Mouse (Mus musculus): ENCODE measurements around the gene Ackr2. TPM values are rescaled to one million over a fixed set of nuclear protein-coding genes. Genes with fewer than 3 reads are reported as not detected.

The Ackr2 gene
- polyA plus RNA-seq, 1 experiment from 2014 or later: 0.24 TPM

- ATAC-seq (replicated peaks; ENCODE audit: low FRiP score, low TSS enrichment, low read depth): 0 out of 2 replicates have a peak, but pooled peaks have one; percentile 28
- H3K4me1 ChIP-seq (replicated peaks; ENCODE audit: control insufficient read depth, insufficient read depth, low read length): peaks cover 18% of the 10 kb centered on the region
- WGBS: 34% methylated on average over 3 of the region's 3 CpGs
- H3K9ac ChIP-seq (ENCODE audit: low read length): no peak overlapping the region
- no peak overlapping the region for H3K4me2 ChIP-seq (ENCODE audit: low read length)
- H3K4me3 ChIP-seq (ENCODE audit: low read depth, low read length): no peak overlapping the region
- H3K36me3 ChIP-seq (ENCODE audit: control insufficient read depth, insufficient read depth, low read length): no peaks in the 10 kb centered on the region
- H3K9me3 ChIP-seq (ENCODE audit: control insufficient read depth, low read length): no peaks in the 10 kb centered on the region
- H3K27ac ChIP-seq (ENCODE audit: low read depth): no peak overlapping the region
- no peaks in the 10 kb centered on the region for H3K27me3 ChIP-seq (replicated peaks; ENCODE audit: control insufficient read depth, insufficient read depth, low read length)
- no peak for DNase-seq (ENCODE audit: low spot score)
Observed at GRCm38 (mm10) chr9:121865425-121866008, 32.6 kb upstream of the Ackr2 start.

GRCm38 (mm10) chr9:121867632-121868031 lies 30.5 kb upstream of the Ackr2 start:
- Histone ChIP-seq H3K27ac (ENCODE audit: low read depth) (peak overlapping the region; percentile 29; the same call in 1 of the 2 replicates), H3K9me3 (ENCODE audit: control insufficient read depth, low read length) (no peaks in the 10 kb centered on the region), H3K4me3 (ENCODE audit: low read depth, low read length) (no peak overlapping the region), H3K27me3 (replicated peaks; ENCODE audit: control insufficient read depth, insufficient read depth, low read length) (no peaks in the 10 kb centered on the region), H3K36me3 (ENCODE audit: control insufficient read depth, insufficient read depth, low read length) (no peaks in the 10 kb centered on the region), H3K4me1 (replicated peaks; ENCODE audit: control insufficient read depth, insufficient read depth, low read length) (peaks cover 18% of the 10 kb centered on the region), H3K4me2 (ENCODE audit: low read length) (no peak overlapping the region), H3K9ac (ENCODE audit: low read length) (no peak overlapping the region)
- WGBS: 54% methylated on average over 6 of the region's 6 CpGs
- ATAC-seq (replicated peaks; ENCODE audit: low FRiP score, low TSS enrichment, low read depth): no peak
- DNase-seq (ENCODE audit: low spot score): no peak

- H3K4me2 ChIP-seq (ENCODE audit: low read length): no peak overlapping the region
- H3K27me3 ChIP-seq (replicated peaks; ENCODE audit: control insufficient read depth, insufficient read depth, low read length): no peaks in the 10 kb centered on the region
- no peak overlapping the region for H3K27ac ChIP-seq (ENCODE audit: low read depth)
- ATAC-seq (replicated peaks; ENCODE audit: low FRiP score, low TSS enrichment, low read depth) (no peak), DNase-seq (ENCODE audit: low spot score) (no peak)
- peaks cover 18% of the 10 kb centered on the region for H3K4me1 ChIP-seq (replicated peaks; ENCODE audit: control insufficient read depth, insufficient read depth, low read length)
- WGBS: 55% methylated on average over 6 of the region's 6 CpGs
- H3K9me3 ChIP-seq (ENCODE audit: control insufficient read depth, low read length): no peaks in the 10 kb centered on the region
- no peak overlapping the region for H3K9ac ChIP-seq (ENCODE audit: low read length)
- H3K4me3 ChIP-seq (ENCODE audit: low read depth, low read length): no peak overlapping the region
- H3K36me3 ChIP-seq (ENCODE audit: control insufficient read depth, insufficient read depth, low read length): no peaks in the 10 kb centered on the region
Observed at GRCm38 (mm10) chr9:121868236-121868635, 29.9 kb upstream of the Ackr2 start.

DNA sequence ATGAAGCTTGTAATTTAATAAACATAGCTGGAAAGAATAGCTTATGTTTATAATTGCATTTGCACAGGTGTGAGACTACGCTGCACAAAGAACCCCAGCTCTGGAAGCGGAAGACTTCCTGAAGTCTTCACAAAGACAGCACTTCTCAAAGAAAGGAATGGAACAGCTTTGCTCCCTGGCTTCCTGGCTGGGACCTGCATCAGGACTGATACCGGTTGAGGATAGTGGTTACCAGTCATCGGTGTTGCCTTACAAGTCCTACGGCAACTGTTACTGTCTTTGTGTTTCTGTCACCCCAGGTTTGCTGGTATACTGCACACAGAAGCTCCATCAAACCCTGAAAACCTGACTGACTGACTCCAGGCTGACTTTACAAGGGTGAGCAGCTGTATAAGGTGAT lies 28.7 kb upstream of the Ackr2 start:
- ATAC-seq (replicated peaks; ENCODE audit: low FRiP score, low TSS enrichment, low read depth) (no peak), DNase-seq (ENCODE audit: low spot score) (no peak)
- Histone ChIP-seq H3K27ac (ENCODE audit: low read depth) (no peak overlapping the region), H3K4me3 (ENCODE audit: low read depth, low read length) (no peak overlapping the region), H3K4me2 (ENCODE audit: low read length) (no peak overlapping the region), H3K4me1 (replicated peaks; ENCODE audit: control insufficient read depth, insufficient read depth, low read length) (peaks cover 17% of the 10 kb centered on the region), H3K9me3 (ENCODE audit: control insufficient read depth, low read length) (no peaks in the 10 kb centered on the region), H3K9ac (ENCODE audit: low read length) (no peak overlapping the region), H3K36me3 (ENCODE audit: control insufficient read depth, insufficient read depth, low read length) (no peaks in the 10 kb centered on the region), H3K27me3 (replicated peaks; ENCODE audit: control insufficient read depth, insufficient read depth, low read length) (no peaks in the 10 kb centered on the region)
- 75% methylated on average over 5 of the region's 5 CpGs for WGBS

GRCm38 (mm10) chr9:121869973-121870515 lies 28.1 kb upstream of the Ackr2 start:
- 0 out of 2 replicates have a peak, but pooled peaks have one; percentile 28 for ATAC-seq (replicated peaks; ENCODE audit: low FRiP score, low TSS enrichment, low read depth)
- no peak overlapping the region for H3K4me2 ChIP-seq (ENCODE audit: low read length)

DNA sequence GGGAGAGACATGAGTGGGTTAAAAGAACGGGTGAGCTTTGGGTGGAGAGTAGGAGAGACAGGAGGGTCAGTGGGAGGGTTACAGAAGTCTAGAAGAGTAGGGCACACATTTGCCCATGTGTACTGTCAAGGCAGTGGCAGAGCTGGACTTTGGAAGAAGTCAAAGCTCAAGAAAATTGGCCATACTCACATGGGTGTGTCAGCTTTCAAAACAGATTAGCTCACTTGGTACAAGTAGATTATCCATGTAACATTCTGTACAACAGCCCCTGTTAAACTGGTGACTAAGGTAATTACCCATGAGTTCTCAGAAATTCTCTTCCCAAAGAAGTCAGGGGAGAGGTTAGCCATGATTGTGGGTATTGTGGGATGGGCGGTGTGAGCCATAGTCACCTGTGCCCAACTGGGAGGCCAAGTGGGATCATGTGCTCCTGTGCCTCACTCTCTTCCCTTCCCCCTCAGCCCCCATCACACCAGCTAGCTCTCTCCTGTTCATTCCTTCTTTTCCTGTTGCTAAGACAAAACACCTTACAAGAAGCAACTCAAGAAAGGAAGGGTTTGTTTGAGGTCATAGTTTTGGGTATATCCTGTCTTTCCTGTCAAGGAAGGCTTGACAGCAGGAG lies 26.0 kb upstream of the Ackr2 start:
- no peak for ATAC-seq (replicated peaks; ENCODE audit: low FRiP score, low TSS enrichment, low read depth)
- no peak overlapping the region for H3K27ac ChIP-seq (ENCODE audit: low read depth)
- no peaks in the 10 kb centered on the region for H3K9me3 ChIP-seq (ENCODE audit: control insufficient read depth, low read length)
- H3K4me2 ChIP-seq (ENCODE audit: low read length): no peak overlapping the region
- peaks cover 8% of the 10 kb centered on the region for H3K4me1 ChIP-seq (replicated peaks; ENCODE audit: control insufficient read depth, insufficient read depth, low read length)
- no peak for DNase-seq (ENCODE audit: low spot score)
- no peak overlapping the region for H3K4me3 ChIP-seq (ENCODE audit: low read depth, low read length)
- WGBS: 86% methylated on average over 2 of the region's 2 CpGs
- no peaks in the 10 kb centered on the region for H3K36me3 ChIP-seq (ENCODE audit: control insufficient read depth, insufficient read depth, low read length)
- no peak overlapping the region for H3K9ac ChIP-seq (ENCODE audit: low read length)
- H3K27me3 ChIP-seq (replicated peaks; ENCODE audit: control insufficient read depth, insufficient read depth, low read length): no peaks in the 10 kb centered on the region

More at GRCm38 (mm10) chr9:121869973-121870515, 28.1 kb upstream of the Ackr2 start:
- Histone ChIP-seq H3K27me3 (replicated peaks; ENCODE audit: control insufficient read depth, insufficient read depth, low read length) (no peaks in the 10 kb centered on the region), H3K4me1 (replicated peaks; ENCODE audit: control insufficient read depth, insufficient read depth, low read length) (peaks cover 15% of the 10 kb centered on the region), H3K36me3 (ENCODE audit: control insufficient read depth, insufficient read depth, low read length) (no peaks in the 10 kb centered on the region), H3K9ac (ENCODE audit: low read length) (no peak overlapping the region), H3K27ac (ENCODE audit: low read depth) (no peak overlapping the region), H3K9me3 (ENCODE audit: control insufficient read depth, low read length) (no peaks in the 10 kb centered on the region), H3K4me3 (ENCODE audit: low read depth, low read length) (no peak overlapping the region)
- 43% methylated on average over 4 of the region's 4 CpGs for WGBS
- DNase-seq (ENCODE audit: low spot score): no peak

DNA sequence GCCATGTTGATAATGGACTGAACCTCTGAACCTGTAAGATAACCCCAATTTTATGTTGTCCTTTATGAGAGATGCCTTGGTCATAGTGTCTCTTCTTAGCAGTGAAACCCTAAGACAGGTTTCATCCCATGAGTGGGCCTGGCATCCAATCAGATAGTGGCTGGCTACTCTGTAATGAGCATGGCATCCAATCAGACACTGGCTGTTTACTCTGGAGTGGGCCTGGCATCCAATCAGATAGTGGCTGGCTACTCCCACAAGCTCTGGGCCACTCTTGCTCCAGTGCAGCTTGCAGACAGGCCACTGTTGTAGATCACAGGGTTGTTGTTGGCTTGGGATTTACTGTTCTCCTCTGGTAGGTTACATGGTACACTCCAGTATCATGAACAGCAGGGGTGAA lies 24.6 kb upstream of the Ackr2 start:
- Histone ChIP-seq H3K9ac (ENCODE audit: low read length) (no peak overlapping the region), H3K27ac (ENCODE audit: low read depth) (no peak overlapping the region), H3K36me3 (ENCODE audit: control insufficient read depth, insufficient read depth, low read length) (no peaks in the 10 kb centered on the region), H3K9me3 (ENCODE audit: control insufficient read depth, low read length) (no peaks in the 10 kb centered on the region), H3K4me2 (ENCODE audit: low read length) (no peak overlapping the region), H3K27me3 (replicated peaks; ENCODE audit: control insufficient read depth, insufficient read depth, low read length) (no peaks in the 10 kb centered on the region), H3K4me1 (replicated peaks; ENCODE audit: control insufficient read depth, insufficient read depth, low read length) (no peaks in the 10 kb centered on the region; the same call in 1 of the 2 replicates), H3K4me3 (ENCODE audit: low read depth, low read length) (no peak overlapping the region)
- no peak for DNase-seq (ENCODE audit: low spot score)
- ATAC-seq (replicated peaks; ENCODE audit: low FRiP score, low TSS enrichment, low read depth): no peak

- no peaks in the 10 kb centered on the region for H3K27me3 ChIP-seq (replicated peaks; ENCODE audit: control insufficient read depth, insufficient read depth, low read length)
- 6% methylated on average over 3 of the region's 3 CpGs for WGBS
Observed at GRCm38 (mm10) chr9:121877052-121877740, 21.0 kb upstream of the Ackr2 start.

More at GRCm38 (mm10) chr9:121877052-121877740, 21.0 kb upstream of the Ackr2 start:
- no peak overlapping the region for H3K4me3 ChIP-seq (ENCODE audit: low read depth, low read length)
- H3K9ac ChIP-seq (ENCODE audit: low read length): no peak overlapping the region
- H3K4me2 ChIP-seq (ENCODE audit: low read length): no peak overlapping the region
- ATAC-seq (replicated peaks; ENCODE audit: low FRiP score, low TSS enrichment, low read depth) (no peak; the same call in 1 of the 2 replicates), DNase-seq (ENCODE audit: low spot score) (peak; percentile 67)
- no peaks in the 10 kb centered on the region for H3K9me3 ChIP-seq (ENCODE audit: control insufficient read depth, low read length)
- no peaks in the 10 kb centered on the region for H3K36me3 ChIP-seq (ENCODE audit: control insufficient read depth, insufficient read depth, low read length)
- no peaks in the 10 kb centered on the region for H3K4me1 ChIP-seq (replicated peaks; ENCODE audit: control insufficient read depth, insufficient read depth, low read length)
- H3K27ac ChIP-seq (ENCODE audit: low read depth): no peak overlapping the region

All from intestine, embryonic 14.5 days (tissue).